Mouse (Mus musculus): Measurements from ENCODE around the gene Lime1. TPM values are rescaled to one million over a fixed set of nuclear protein-coding genes. Genes with fewer than 3 reads are reported as not detected.

Gene Lime1
- polyA plus RNA-seq, 1 experiment from 2014 or later = 41.8 TPM

- Histone ChIP-seq H3K36me3 (peaks cover 35% of the 10 kb centered on the region), H3K4me2 (replicated peaks) (no peak overlapping the region), H3K4me3 (no peak overlapping the region), H3K9ac (no peak overlapping the region), H3K4me1 (no peaks in the 10 kb centered on the region), H3K9me3 (no peaks in the 10 kb centered on the region), H3K27ac (no peak overlapping the region), H3K27me3 (replicated peaks) (no peaks in the 10 kb centered on the region)
- ATAC-seq (ENCODE audit: low FRiP score, low read depth) = no peak
- 94% methylated on average over 3 of the region's 3 CpGs for WGBS
These were observed 14.2 kb downstream of the Lime1 start for GRCm38 (mm10) chr2:181394086-181394485.

DNA sequence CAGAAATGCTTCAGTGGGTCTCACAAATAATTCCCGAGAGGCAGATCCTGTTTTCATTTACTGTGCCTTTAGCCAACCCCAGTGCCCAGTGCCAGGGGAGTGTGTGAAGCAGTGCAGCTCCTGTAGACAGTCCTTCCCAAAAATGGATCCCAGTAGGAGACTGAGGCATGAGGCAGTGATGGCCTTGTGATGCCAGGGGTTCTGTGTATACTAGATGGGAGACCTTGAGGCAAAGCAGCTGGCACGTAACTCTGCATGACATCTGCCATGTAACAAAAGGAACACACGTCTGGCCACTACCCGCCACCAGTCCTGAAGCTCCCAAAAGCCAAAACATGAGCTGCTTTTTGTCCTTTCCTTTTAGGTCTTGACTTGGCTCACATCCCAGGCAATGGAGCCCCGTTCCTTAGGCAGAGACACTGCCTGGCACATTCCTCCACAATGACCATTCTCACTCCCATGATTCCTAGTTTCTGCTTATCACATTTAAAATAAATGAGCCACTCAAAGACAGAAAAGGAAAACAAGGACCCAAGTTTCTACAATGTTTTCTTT is 17.4 kb downstream of the Lime1 start:
- 79% methylated on average over 5 of the region's 5 CpGs for WGBS
- ATAC-seq (ENCODE audit: low FRiP score, low read depth) = no peak

GRCm38 (mm10) chr2:181401497-181401896 is 21.6 kb downstream of the Lime1 start:
- ATAC-seq (ENCODE audit: low FRiP score, low read depth) = no peak
- Histone ChIP-seq H3K4me3 (no peak overlapping the region), H3K9me3 (no peaks in the 10 kb centered on the region), H3K36me3 (no peaks in the 10 kb centered on the region), H3K27ac (no peak overlapping the region), H3K4me2 (replicated peaks) (no peak overlapping the region), H3K4me1 (no peaks in the 10 kb centered on the region), H3K27me3 (replicated peaks) (no peaks in the 10 kb centered on the region), H3K9ac (no peak overlapping the region)
- WGBS = 30% methylated on average over 1 of the region's 1 CpGs

More for the DNA sequence above, 17.4 kb downstream of the Lime1 start:
- Histone ChIP-seq H3K36me3 (peaks cover 11% of the 10 kb centered on the region; the same call in 1 of the 2 replicates), H3K4me3 (no peak overlapping the region), H3K27ac (no peak overlapping the region), H3K9ac (no peak overlapping the region), H3K4me1 (no peaks in the 10 kb centered on the region), H3K4me2 (replicated peaks) (no peak overlapping the region), H3K9me3 (no peaks in the 10 kb centered on the region), H3K27me3 (replicated peaks) (no peaks in the 10 kb centered on the region)

DNA sequence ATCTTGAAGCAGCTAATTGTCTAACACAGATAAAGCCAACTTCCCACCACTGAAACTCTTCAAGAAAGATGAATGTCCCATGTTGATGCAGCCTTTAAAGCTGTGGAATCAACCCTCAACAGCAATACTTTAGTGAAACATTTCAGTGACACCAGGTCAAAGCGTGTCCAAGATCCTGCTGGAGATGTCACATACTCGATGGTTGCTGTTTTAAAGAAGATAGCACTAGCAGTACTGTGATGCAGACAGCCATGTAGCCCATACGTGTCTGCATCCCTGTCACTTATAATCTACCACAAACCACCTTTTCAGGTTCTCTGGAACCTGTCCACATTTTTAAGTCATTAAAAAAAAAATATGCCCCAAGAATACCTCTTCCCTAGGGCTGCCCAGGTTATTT is 23.8 kb downstream of the Lime1 start:
- Histone ChIP-seq H3K4me3 (no peak overlapping the region), H3K4me1 (no peaks in the 10 kb centered on the region), H3K27me3 (replicated peaks) (no peaks in the 10 kb centered on the region), H3K9me3 (no peaks in the 10 kb centered on the region), H3K9ac (no peak overlapping the region), H3K4me2 (replicated peaks) (no peak overlapping the region), H3K36me3 (no peaks in the 10 kb centered on the region), H3K27ac (no peak overlapping the region)
- WGBS = 94% methylated on average over 3 of the region's 3 CpGs
- ATAC-seq (ENCODE audit: low FRiP score, low read depth) = no peak

DNA sequence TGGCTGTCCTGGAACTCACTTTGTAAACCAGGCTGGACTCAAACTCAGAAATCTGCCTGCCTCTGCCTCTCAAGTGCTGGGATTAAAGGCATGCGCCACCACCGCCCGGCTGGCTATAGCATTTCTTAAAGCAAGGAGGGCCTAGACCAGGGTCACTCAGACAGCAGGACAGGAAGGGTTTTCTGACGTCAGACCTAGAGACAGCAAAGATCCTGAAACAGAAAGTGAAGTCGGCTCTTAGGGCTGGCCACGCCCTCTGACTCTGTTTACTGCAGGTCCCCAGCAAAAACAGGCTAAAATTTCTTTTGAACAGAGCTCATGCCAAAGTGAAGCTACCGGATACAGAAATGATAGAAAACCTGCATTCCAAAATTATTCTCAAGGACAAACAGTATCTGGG is 29.8 kb downstream of the Lime1 start:
- no peak overlapping the region for H3K4me2 ChIP-seq (replicated peaks)
- H3K27me3 ChIP-seq (replicated peaks) = no peaks in the 10 kb centered on the region
- ATAC-seq (ENCODE audit: low FRiP score, low read depth) = no peak
- no peak overlapping the region for H3K4me3 ChIP-seq
- 85% methylated on average over 7 of the region's 7 CpGs for WGBS
- H3K4me1 ChIP-seq = no peaks in the 10 kb centered on the region
- no peaks in the 10 kb centered on the region for H3K36me3 ChIP-seq
- no peak overlapping the region for H3K27ac ChIP-seq
- no peaks in the 10 kb centered on the region for H3K9me3 ChIP-seq
- no peak overlapping the region for H3K9ac ChIP-seq

DNA sequence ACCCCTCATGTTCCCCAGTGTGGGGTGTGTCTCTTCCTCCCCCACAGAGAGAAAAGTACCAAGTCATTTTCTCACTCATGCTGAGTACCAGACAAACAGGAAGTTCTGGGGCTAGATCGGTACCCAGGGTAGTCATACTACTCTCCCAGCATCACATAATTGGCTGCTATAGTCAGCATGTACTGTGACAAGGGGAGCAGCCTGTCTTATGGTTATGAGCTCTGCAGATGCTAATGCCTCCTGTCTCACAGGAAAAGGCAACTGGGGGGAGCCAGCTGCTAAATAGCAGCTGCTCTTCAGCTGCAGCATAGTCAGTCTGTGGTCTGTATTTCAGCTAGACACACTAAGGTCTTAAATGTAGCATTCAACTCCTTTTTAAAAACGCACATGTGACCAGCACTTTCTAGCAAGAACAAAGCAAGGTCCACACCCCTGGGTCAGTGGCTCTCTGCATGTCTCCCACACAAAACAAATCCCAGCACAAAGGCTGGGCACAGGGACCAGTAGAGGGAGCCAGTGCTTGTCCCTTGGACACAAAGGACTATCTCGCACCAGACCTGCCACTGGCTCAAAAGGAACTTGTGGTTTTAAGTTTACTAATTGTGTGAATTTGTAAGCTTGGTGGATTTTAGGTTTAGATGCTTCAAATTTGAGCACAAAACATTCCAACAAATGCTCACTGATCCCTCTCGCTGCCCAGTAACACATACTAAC is 31.0 kb downstream of the Lime1 start:
- no peak overlapping the region for H3K9ac ChIP-seq
- ATAC-seq (ENCODE audit: low FRiP score, low read depth) = peak; percentile 74
- H3K27ac ChIP-seq = peak overlapping the region; percentile 3; the same call in 1 of the 2 replicates
- WGBS = 53% methylated on average over 4 of the region's 4 CpGs
- H3K4me1 ChIP-seq = no peaks in the 10 kb centered on the region
- H3K27me3 ChIP-seq (replicated peaks) = no peaks in the 10 kb centered on the region
- no peak overlapping the region for H3K4me3 ChIP-seq
- no peaks in the 10 kb centered on the region for H3K36me3 ChIP-seq
- no peak overlapping the region for H3K4me2 ChIP-seq (replicated peaks)
- H3K9me3 ChIP-seq = no peaks in the 10 kb centered on the region

DNA sequence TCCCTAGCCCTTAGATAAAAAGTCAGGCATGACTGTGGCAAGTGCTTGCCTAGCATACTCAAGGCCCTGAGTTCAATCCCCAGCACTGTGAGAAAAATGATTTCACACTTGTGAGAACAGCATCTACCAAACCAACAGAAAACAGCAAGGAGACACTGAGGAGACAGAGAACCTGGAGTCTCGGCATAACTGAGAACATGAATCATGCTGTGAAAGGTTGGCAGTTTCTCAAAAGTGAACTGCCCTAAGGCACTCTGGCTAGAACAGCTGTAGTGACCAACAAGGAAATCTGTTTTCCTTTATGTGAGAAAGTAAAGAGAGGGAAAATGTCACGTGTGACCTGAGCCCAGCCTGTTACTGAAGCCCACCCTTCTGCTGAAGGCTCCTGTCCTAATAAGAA is 33.3 kb downstream of the Lime1 start:
- Histone ChIP-seq H3K9ac (no peak overlapping the region), H3K4me3 (no peak overlapping the region), H3K4me2 (replicated peaks) (no peak overlapping the region), H3K27ac (no peak overlapping the region), H3K9me3 (no peaks in the 10 kb centered on the region), H3K27me3 (replicated peaks) (no peaks in the 10 kb centered on the region), H3K36me3 (no peaks in the 10 kb centered on the region), H3K4me1 (no peaks in the 10 kb centered on the region)
- no peak for ATAC-seq (ENCODE audit: low FRiP score, low read depth)
- 51% methylated on average over 2 of the region's 2 CpGs for WGBS

- Histone ChIP-seq H3K4me2 (replicated peaks) (no peak overlapping the region), H3K36me3 (no peaks in the 10 kb centered on the region), H3K4me1 (no peaks in the 10 kb centered on the region), H3K4me3 (no peak overlapping the region), H3K27me3 (replicated peaks) (no peaks in the 10 kb centered on the region), H3K9ac (no peak overlapping the region), H3K27ac (no peak overlapping the region), H3K9me3 (no peaks in the 10 kb centered on the region)
- ATAC-seq (ENCODE audit: low FRiP score, low read depth) = no peak
- WGBS = 69% methylated on average over 3 of the region's 3 CpGs
These were observed 36.1 kb downstream of the Lime1 start for GRCm38 (mm10) chr2:181415945-181416344.

DNA sequence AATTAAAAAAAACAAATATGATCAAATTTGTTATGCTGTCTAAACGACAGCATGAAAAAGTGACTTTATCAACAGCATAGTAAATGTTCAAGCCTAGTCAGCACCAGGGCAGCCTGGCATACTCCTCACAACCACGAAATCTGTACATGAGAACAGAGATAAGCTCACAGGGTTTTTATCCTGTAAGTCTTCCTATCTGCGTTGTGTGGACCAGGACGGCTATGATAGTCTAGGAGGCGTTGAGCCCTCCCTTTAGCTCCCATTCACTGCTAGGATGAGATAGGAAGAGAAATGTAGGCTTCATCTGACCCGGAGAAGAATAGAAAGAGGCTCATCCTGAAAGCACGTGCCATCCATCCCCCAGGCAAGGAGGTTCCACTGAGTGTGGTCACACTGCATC is 39.5 kb downstream of the Lime1 start:
- Histone ChIP-seq H3K4me3 (no peak overlapping the region), H3K4me2 (replicated peaks) (no peak overlapping the region), H3K27me3 (replicated peaks) (no peaks in the 10 kb centered on the region), H3K9me3 (no peaks in the 10 kb centered on the region), H3K36me3 (peaks cover 23% of the 10 kb centered on the region), H3K27ac (no peak overlapping the region), H3K4me1 (no peaks in the 10 kb centered on the region), H3K9ac (no peak overlapping the region)
- 85% methylated on average over 7 of the region's 7 CpGs for WGBS
- ATAC-seq (ENCODE audit: low FRiP score, low read depth) = no peak

- WGBS = 93% methylated on average over 4 of the region's 4 CpGs
- Histone ChIP-seq H3K27ac (no peak overlapping the region), H3K4me1 (no peaks in the 10 kb centered on the region), H3K36me3 (peaks cover 23% of the 10 kb centered on the region), H3K9ac (no peak overlapping the region), H3K9me3 (no peaks in the 10 kb centered on the region), H3K4me3 (no peak overlapping the region), H3K4me2 (replicated peaks) (no peak overlapping the region), H3K27me3 (replicated peaks) (no peaks in the 10 kb centered on the region)
- ATAC-seq (ENCODE audit: low FRiP score, low read depth) = no peak
These were observed 40.5 kb downstream of the Lime1 start for GRCm38 (mm10) chr2:181420426-181420825.

- Histone ChIP-seq H3K36me3 (peaks cover 23% of the 10 kb centered on the region), H3K9me3 (no peaks in the 10 kb centered on the region), H3K4me2 (replicated peaks) (no peak overlapping the region), H3K27ac (no peak overlapping the region), H3K4me3 (no peak overlapping the region), H3K27me3 (replicated peaks) (no peaks in the 10 kb centered on the region), H3K4me1 (no peaks in the 10 kb centered on the region), H3K9ac (no peak overlapping the region)
- ATAC-seq (ENCODE audit: low FRiP score, low read depth) = no peak
- WGBS = 84% methylated on average over 4 of the region's 4 CpGs
These were observed 41.2 kb downstream of the Lime1 start for GRCm38 (mm10) chr2:181420903-181421638.

GRCm38 (mm10) chr2:181423834-181424233 is 44.0 kb downstream of the Lime1 start:
- Histone ChIP-seq H3K9ac (no peak overlapping the region), H3K4me2 (replicated peaks) (no peak overlapping the region), H3K4me3 (no peak overlapping the region), H3K27me3 (replicated peaks) (no peaks in the 10 kb centered on the region), H3K27ac (no peak overlapping the region), H3K36me3 (peaks cover 23% of the 10 kb centered on the region), H3K9me3 (no peaks in the 10 kb centered on the region), H3K4me1 (no peaks in the 10 kb centered on the region)
- ATAC-seq (ENCODE audit: low FRiP score, low read depth) = no peak
- 93% methylated on average over 9 of the region's 9 CpGs for WGBS

Measured in neural tube, embryonic 12.5 days (tissue).